Mouse (Mus musculus) C2C12 (cell line): ENCODE results near the gene Grik4.

Experiments
- CEBPB ChIP-seq: IDR thresholded peaks from one replicate; pipeline ENCODE4 v1.6.1; 2011; ENCODE audit warnings: low read depth, mild to moderate bottlenecking, control low read depth, moderate library complexity
- CTCF ChIP-seq: IDR thresholded peaks from one replicate; pipeline ENCODE4 v1.5.1; 2011; ENCODE audit not compliant: control insufficient read depth, insufficient read depth, insufficient read length
- MAX ChIP-seq: IDR thresholded peaks from one replicate; pipeline ENCODE4 v1.6.1; 2011; ENCODE audit warnings: mild to moderate bottlenecking, control low read depth

DNA sequence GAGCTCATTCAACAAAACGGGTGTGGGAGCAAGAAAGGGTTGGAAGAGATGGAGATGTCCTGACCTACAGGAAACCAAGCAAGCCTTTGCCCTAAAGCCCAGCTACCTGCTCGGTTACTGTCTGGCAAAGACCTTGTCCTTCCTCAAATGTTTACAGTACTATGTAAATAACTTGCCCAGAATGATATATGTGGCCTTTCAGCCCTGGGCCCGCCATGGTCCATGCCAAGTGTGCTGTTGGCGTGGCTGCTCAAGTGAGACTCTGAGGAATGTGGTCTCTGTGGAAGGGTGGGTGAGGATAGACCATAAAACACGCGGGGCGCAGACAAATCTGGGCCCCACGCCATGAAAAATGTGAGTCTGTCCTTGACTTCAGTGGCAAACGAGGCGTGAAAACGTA, 83.1 kb downstream of the Grik4 start:
- TF ChIP-seq CTCF (no peak), MAX (no peak), CEBPB (no peak)
